Mouse (Mus musculus) C2C12 (cell line): ENCODE measurements at regions not wholly inside any gene's neighbourhood (a gene's known extent, or its start where the extent isn't known, plus 50 kb on each side); places are given as distances from the start of the nearest gene placed in this dataset.

Experiments
- CEBPB ChIP-seq: IDR thresholded peaks from one replicate; pipeline ENCODE4 v1.6.1; 2011; ENCODE audit warnings: low read depth, mild to moderate bottlenecking, control low read depth, moderate library complexity
- CTCF ChIP-seq: IDR thresholded peaks from one replicate; pipeline ENCODE4 v1.5.1; 2011; ENCODE audit not compliant: control insufficient read depth, insufficient read depth, insufficient read length
- FOSL1 ChIP-seq: IDR thresholded peaks from one replicate; pipeline ENCODE4 v1.8.0; 2011; ENCODE audit warnings: mild to moderate bottlenecking, low read length; ENCODE audit not compliant: poor library complexity, insufficient read depth, severe bottlenecking
- MAX ChIP-seq: IDR thresholded peaks from one replicate; pipeline ENCODE4 v1.6.1; 2011; ENCODE audit warnings: mild to moderate bottlenecking, control low read depth
- MYOD1 ChIP-seq: IDR thresholded peaks from one replicate; pipeline ENCODE4 v1.6.1; 2011; ENCODE audit warnings: low read depth; ENCODE audit not compliant: control insufficient read depth, insufficient read length
- MYOG ChIP-seq: IDR thresholded peaks from one replicate; pipeline ENCODE4 v1.6.1; 2011; ENCODE audit not compliant: control insufficient read depth, insufficient read length; ENCODE audit errors: extremely low read depth
- USF1 ChIP-seq: IDR thresholded peaks from one replicate; pipeline ENCODE4 v1.6.1; 2011; ENCODE audit warnings: low read depth, mild to moderate bottlenecking, control low read depth, moderate library complexity

DNA sequence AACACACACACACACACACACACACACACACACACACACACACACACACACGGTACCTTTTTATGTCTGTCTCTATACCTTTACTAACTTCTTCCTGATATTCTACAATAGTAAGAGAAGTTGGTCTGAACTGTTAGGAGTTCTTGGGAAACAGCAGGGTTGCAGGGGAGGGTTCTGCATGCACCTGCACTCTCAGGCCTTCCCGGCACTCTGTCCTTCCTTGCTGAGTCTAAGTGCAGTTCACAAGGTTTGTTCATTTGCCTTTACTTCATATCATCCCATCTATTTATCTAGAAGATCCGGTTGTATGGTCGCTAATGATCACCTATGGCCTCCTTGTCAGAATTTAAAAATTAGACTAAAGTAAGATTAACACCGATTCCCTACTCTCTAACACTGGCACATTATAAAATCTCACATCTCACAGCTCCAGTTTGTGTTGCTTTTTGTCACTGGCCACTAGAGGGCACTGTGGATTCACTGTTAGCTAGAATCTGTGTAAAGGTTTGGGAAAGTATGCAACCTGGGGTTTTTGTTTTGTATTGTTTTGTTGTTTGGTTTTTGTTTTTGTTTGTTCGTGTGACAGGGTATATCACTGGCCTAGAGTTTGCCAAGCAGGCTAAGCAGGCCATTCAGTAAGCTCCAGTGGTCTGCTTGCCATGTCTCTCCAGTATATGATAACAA lies 101.5 kb upstream of the 2210010C04Rik start:
- TF ChIP-seq CTCF: peak; percentile 39
- no peak for TF ChIP-seq MAX
- no peak for TF ChIP-seq USF1
- TF ChIP-seq MYOG: no peak
- TF ChIP-seq FOSL1: no peak
- TF ChIP-seq MYOD1: no peak
- TF ChIP-seq CEBPB: no peak
